Mouse (Mus musculus): ENCODE results near the gene Nt5dc3.

The Nt5dc3 gene

GRCm38 (mm10) chr10:86807362-86807761, 28.6 kb downstream of the Nt5dc3 start:
- in situ Hi-C loops (cut with MboI; ENCODE audit: unreplicated experiment in 2 of 2), result loop anchor here in 1 of 2 experiments (25.0 kb wide), 1 partner anchor 1605 kb away; no protein-coding TSS in a partner anchor

GRCm38 (mm10) chr10:86808013-86808758, 29.4 kb downstream of the Nt5dc3 start:
- in situ Hi-C loops (cut with MboI; ENCODE audit: unreplicated experiment in 2 of 2), result loop anchor here in 1 of 2 experiments (25.0 kb wide), 1 partner anchor 1604 kb away; no protein-coding TSS in a partner anchor

- in situ Hi-C loops (cut with MboI; ENCODE audit: unreplicated experiment in 2 of 2), result loop anchor here in 1 of 2 experiments (25.0 kb wide), 1 partner anchor 1602 kb away; no protein-coding TSS in a partner anchor
Measured at GRCm38 (mm10) chr10:86810000-86810399, 31.2 kb downstream of the Nt5dc3 start.

GRCm38 (mm10) chr10:86810612-86811011, 31.8 kb downstream of the Nt5dc3 start:
- in situ Hi-C loops (cut with MboI; ENCODE audit: unreplicated experiment in 2 of 2), result loop anchor here in 1 of 2 experiments (25.0 kb wide), 1 partner anchor 1602 kb away; no protein-coding TSS in a partner anchor

- in situ Hi-C loops (cut with MboI; ENCODE audit: unreplicated experiment in 2 of 2), result loop anchor here in 1 of 2 experiments (25.0 kb wide), 1 partner anchor 1598 kb away; no protein-coding TSS in a partner anchor
Measured at GRCm38 (mm10) chr10:86814292-86815131, 35.7 kb downstream of the Nt5dc3 start.

GRCm38 (mm10) chr10:86815133-86815532, 36.3 kb downstream of the Nt5dc3 start:
- in situ Hi-C loops (cut with MboI; ENCODE audit: unreplicated experiment in 2 of 2), result loop anchor here in 1 of 2 experiments (25.0 kb wide), 1 partner anchor 1597 kb away; no protein-coding TSS in a partner anchor

- in situ Hi-C loops (cut with MboI; ENCODE audit: unreplicated experiment in 2 of 2), result loop anchor here (5.0 to 25.0 kb wide), 5 partner anchors 32 to 1593 kb away; no protein-coding TSS in a partner anchor
Measured at GRCm38 (mm10) chr10:86819649-86820165, 40.9 kb downstream of the Nt5dc3 start.

GRCm38 (mm10) chr10:86821014-86821413, 42.2 kb downstream of the Nt5dc3 start:
- in situ Hi-C loops (cut with MboI; ENCODE audit: unreplicated experiment in 2 of 2), result loop anchor here (5.0 to 25.0 kb wide), 5 partner anchors 34 to 1591 kb away; no protein-coding TSS in a partner anchor

GRCm38 (mm10) chr10:86824093-86824492, 45.3 kb downstream of the Nt5dc3 start:
- in situ Hi-C loops (cut with MboI; ENCODE audit: unreplicated experiment in 2 of 2), result loop anchor here (5.0 to 25.0 kb wide), 5 partner anchors 37 to 1588 kb away; no protein-coding TSS in a partner anchor

GRCm38 (mm10) chr10:86824871-86825270, 46.1 kb downstream of the Nt5dc3 start:
- in situ Hi-C loops (cut with MboI; ENCODE audit: unreplicated experiment in 2 of 2), result loop anchor here (5.0 to 25.0 kb wide), 7 partner anchors 38 to 1587 kb away; partner anchors contain the start of genes Hsp90b1 (in 2 of the 2) and Ttc41 (in 2 of the 2)

GRCm38 (mm10) chr10:86825871-86826522, 47.2 kb downstream of the Nt5dc3 start:
- in situ Hi-C loops (cut with MboI; ENCODE audit: unreplicated experiment in 2 of 2), result loop anchor here (5.0 to 10.0 kb wide), 4 partner anchors 94 to 351 kb away; partner anchors contain the start of genes Hsp90b1 (in 2 of the 2) and Ttc41 (in 2 of the 2)

GRCm38 (mm10) chr10:86826929-86827328, 48.1 kb downstream of the Nt5dc3 start:
- in situ Hi-C loops (cut with MboI; ENCODE audit: unreplicated experiment in 2 of 2), result loop anchor here (5.0 to 10.0 kb wide), 4 partner anchors 95 to 352 kb away; partner anchors contain the start of genes Hsp90b1 (in 2 of the 2) and Ttc41 (in 2 of the 2)

- in situ Hi-C loops (cut with MboI; ENCODE audit: unreplicated experiment in 2 of 2), result loop anchor here (5.0 to 10.0 kb wide), 4 partner anchors 96 to 354 kb away; partner anchors contain the start of genes Hsp90b1 (in 2 of the 2) and Ttc41 (in 2 of the 2)
Measured at GRCm38 (mm10) chr10:86828221-86829135, 49.7 kb downstream of the Nt5dc3 start.

- in situ Hi-C loops (cut with MboI; ENCODE audit: unreplicated experiment in 2 of 2), result loop anchor here (5.0 to 10.0 kb wide), 4 partner anchors 97 to 355 kb away; partner anchors contain the start of genes Hsp90b1 (in 2 of the 2) and Ttc41 (in 2 of the 2)
Measured at GRCm38 (mm10) chr10:86829515-86829914, 50.7 kb downstream of the Nt5dc3 start.

GRCm38 (mm10) chr10:86836784-86837183, 58.0 kb downstream of the Nt5dc3 start:
- in situ Hi-C loops (cut with MboI; ENCODE audit: unreplicated experiment in 2 of 2), result no loop called here

GRCm38 (mm10) chr10:86838827-86839226, 60.0 kb downstream of the Nt5dc3 start:
- in situ Hi-C loops (cut with MboI; ENCODE audit: unreplicated experiment in 2 of 2), result no loop called here

- in situ Hi-C loops (cut with MboI; ENCODE audit: unreplicated experiment in 2 of 2), result loop anchor here in 1 of 2 experiments (10.0 kb wide), 1 partner anchor 358 kb away; no protein-coding TSS in a partner anchor
Measured at GRCm38 (mm10) chr10:86842659-86843058, 63.9 kb downstream of the Nt5dc3 start.

GRCm38 (mm10) chr10:86846926-86847467, 68.2 kb downstream of the Nt5dc3 start:
- in situ Hi-C loops (cut with MboI; ENCODE audit: unreplicated experiment in 2 of 2), result loop anchor here in 1 of 2 experiments (10.0 kb wide), 1 partner anchor 362 kb away; no protein-coding TSS in a partner anchor

Measured in v-Abl transformed pro-B cells (cell line).